Mouse (Mus musculus): ENCODE data around the gene Glis2.

DNA sequence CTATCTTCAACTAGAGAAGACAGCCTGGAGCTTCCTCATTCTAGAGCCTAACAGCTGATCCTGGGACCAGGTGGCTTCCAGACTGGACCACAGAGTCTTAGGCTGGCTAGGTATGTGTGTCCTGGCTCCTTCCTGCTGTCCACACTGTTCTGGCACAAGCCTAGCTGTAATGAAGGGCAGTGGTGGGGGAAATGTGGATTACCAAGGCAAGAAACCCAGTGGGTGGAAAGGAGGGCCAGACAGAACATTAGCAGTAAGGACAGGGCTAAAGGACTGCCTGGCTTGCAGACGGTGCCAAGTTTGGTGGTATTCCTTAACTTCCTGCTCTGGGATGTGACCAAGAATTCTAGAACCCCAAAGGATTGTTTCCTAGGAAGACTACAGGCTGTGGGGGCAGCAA, 56.6 kb downstream of the Glis2 start:
- TF ChIP-seq GATA1 (IDR thresholded peaks at IDR 0.05; ENCODE audit: low read length) (no peak), TAL1 (IDR thresholded peaks at IDR 0.05; ENCODE audit: low read length) (no peak)
